Mouse (Mus musculus): Measurements from ENCODE around the gene Ncapg2.

Gene Ncapg2

GRCm38 (mm10) chr12:116442184-116442583 lies 37.0 kb downstream of the Ncapg2 start:
- no peak for DNase-seq (ENCODE audit: low spot score in 2 of 2)

GRCm38 (mm10) chr12:116449536-116449935 lies 44.3 kb downstream of the Ncapg2 start:
- no peak for DNase-seq (ENCODE audit: low spot score in 2 of 2)

GRCm38 (mm10) chr12:116460379-116461065 lies 55.3 kb downstream of the Ncapg2 start:
- no peak for DNase-seq (ENCODE audit: low spot score in 2 of 2)

DNA sequence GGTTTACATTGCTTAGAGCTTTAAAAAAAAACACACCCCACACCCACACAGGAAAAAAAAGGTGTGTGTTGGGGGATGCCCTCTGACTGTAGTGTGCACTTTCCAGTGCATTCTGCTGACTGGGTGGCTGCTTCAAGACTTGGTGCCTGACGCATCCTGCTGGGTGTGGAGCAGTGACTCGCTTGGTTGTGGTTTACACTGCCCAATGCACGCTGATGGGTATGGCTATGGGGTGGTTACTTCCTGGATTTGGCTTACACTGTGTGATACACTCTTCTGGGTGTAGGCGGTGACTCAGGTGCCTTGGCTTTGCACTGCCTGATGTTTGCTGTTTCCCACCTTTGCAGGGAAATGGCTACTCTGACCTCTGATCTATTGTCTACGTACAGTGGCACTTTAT lies 61.8 kb downstream of the Ncapg2 start:
- no peak for DNase-seq (ENCODE audit: low spot score in 2 of 2)

DNA sequence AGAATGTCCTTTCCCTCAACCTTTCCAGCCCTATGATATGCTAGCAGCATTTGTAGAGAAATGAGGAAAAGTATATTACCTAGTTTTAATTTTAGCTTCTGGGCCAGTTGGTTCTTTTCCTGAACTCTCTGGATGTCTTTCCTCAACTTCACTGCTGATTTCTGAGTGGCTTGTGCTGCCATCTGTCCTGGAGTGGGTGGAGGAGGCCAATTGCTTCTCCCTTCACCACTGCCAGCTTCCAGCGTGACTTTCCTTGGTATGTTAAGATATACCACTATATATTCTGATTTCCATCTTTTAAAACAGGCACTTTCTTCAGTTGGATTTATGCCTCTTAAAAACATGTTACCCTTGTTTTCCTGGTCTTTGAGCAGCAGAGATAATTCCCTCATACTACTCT lies 63.1 kb downstream of the Ncapg2 start:
- DNase-seq (ENCODE audit: low spot score in 2 of 2) = no peak

GRCm38 (mm10) chr12:116469096-116469495 lies 63.9 kb downstream of the Ncapg2 start:
- no peak for DNase-seq (ENCODE audit: low spot score in 2 of 2)

DNA sequence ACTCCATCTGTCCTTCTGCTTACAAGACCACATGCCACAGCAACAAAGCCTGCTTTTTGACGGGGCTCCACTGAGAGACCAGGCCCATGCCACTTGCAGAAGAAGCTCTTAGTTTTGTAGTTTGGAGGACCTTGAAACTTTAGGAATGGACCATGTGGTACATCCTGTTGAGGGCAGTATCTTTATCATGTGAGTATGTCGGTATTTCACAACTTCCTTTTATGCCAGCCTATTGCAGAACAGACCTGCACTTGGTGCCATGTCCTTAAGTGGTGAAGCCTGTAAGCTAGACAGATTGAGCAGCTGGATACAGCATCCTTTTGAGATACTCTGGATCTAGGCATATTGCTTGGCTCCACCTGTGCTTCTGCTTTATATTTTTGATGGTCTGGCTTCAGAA lies 68.1 kb downstream of the Ncapg2 start:
- no peak for DNase-seq (ENCODE audit: low spot score in 2 of 2)

GRCm38 (mm10) chr12:116473761-116474160 lies 68.6 kb downstream of the Ncapg2 start:
- DNase-seq (ENCODE audit: low spot score in 2 of 2) = no peak

DNA sequence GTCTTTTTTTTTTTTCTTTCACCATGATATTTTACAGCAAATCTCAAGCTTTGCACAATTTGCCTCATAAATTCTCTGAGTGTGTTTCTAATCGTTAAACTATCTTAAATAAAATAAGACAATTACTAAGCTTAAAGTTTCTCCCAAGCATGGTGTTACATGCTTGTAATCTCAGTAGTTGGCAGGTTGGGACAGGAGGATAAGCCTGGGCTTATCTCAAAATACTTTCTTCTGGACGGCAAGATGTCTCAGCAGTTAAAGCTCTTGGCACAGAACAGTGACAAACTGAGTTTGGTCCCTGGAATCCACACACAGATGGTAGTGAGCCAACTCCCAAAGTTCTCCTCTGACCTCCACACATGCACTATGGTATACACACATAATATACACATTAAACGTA lies 69.5 kb downstream of the Ncapg2 start:
- DNase-seq (ENCODE audit: low spot score in 2 of 2) = no peak

DNA sequence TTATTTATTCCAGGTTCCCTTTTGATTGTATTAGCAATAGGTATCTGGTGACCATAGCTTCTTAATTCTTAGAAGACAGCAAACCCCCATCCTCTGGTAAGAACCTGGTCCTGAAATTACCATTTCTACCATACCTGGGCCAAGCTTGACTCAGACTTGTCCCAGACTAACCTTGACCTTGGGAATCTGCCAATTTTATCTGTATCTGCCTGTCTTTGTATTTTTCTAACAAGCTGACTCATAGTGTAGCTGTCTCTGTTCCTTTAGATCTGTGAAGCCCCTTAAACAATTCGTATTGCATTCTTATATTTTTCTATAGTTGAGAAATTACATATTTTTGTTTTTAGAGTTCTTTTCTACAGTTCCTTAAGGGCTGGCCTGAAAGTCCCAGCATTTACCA lies 73.6 kb downstream of the Ncapg2 start:
- no peak for DNase-seq (ENCODE audit: low spot score in 2 of 2)

- DNase-seq (ENCODE audit: low spot score in 2 of 2) = no peak
Observed at GRCm38 (mm10) chr12:116481921-116482320, 76.7 kb downstream of the Ncapg2 start.

- no peak for DNase-seq (ENCODE audit: low spot score in 2 of 2)
Observed at GRCm38 (mm10) chr12:116483581-116483980, 78.4 kb downstream of the Ncapg2 start.

GRCm38 (mm10) chr12:116484991-116485390 lies 79.8 kb downstream of the Ncapg2 start:
- DNase-seq (ENCODE audit: low spot score in 2 of 2) = no peak

GRCm38 (mm10) chr12:116485591-116486403 lies 80.6 kb downstream of the Ncapg2 start, which contains the start of gene Ptprn2:
TSS of gene Ptprn2 (plus strand) at chr12:116485720.
- peak; percentile 49 to 59 for DNase-seq (ENCODE audit: low spot score in 2 of 2)

DNA sequence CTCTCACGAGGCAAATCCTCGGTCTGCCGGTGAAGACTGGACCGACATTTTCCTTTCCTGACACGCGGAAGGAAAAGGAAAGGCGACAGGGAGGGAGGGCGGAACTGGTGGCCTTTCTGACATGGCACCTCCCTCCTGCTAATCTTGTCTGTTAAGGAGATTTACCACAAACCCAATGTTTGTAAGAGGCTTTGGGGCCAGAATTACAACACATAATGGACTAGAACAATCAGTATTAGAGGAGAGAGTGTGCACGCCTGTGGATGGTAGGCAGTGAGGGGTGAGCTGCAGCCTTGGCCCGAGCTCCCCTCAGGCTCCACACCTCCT lies 81.2 kb downstream of the Ncapg2 start:
- no peak for DNase-seq (ENCODE audit: low spot score in 2 of 2)

DNA sequence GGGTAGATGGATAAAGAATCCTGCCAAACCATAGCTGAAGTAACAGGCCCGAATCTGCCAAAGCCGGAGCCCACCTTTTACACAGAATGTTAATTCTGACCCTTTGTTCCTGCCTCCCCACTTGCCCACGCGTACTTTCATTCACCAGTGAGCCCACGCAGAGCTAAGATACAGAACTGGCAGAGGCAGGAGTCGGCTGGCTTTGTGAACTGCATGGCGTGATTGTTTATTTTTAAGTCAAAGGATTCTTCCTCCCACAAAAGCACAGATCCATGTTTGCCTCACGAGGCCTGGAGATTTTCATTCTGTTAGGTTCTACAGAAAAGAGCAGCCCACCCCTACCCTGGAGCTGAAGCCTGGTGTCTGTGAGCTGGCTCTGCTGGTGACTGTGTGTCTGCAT lies 83.6 kb downstream of the Ncapg2 start:
- peak in 1 of 2 experiments; percentile 36 for DNase-seq (ENCODE audit: low spot score in 2 of 2)

DNA sequence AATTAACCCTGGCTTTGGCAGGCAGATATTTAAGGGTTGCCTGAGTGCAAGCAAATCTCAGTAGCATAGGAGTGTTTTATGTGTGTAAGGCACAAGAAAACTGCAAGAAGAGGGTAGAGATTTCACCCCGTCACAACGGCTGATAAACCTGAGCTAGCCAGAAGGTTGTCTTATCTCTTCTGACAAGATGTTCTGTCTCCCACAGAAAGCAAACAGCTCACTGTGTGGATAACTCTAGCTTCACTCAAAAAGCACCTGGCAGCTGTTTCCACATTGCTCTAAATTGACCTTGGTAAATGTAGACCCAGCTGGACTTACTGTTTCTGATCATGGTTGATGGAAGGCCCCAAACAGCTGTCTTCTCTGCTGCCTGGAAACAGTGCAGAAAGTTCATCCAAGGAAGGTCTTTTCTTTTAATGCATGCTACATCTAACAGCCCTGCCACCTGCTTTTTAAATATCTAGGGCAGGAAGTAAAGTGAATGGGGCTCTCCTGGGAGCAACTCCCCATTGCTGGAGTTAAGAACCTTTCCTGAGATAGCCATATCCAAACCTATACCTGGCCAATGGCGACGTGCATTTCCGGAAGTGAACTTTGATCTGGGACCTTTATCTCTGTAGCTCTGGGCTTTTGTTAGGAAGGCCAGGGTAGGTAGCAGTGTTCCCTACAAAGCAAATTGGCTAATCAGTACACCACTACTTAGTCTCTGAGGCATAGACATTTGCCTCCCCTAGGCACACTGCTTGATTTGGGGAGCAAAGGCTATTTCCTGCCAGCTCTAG lies 85.6 kb downstream of the Ncapg2 start:
- no peak for DNase-seq (ENCODE audit: low spot score in 2 of 2)

DNA sequence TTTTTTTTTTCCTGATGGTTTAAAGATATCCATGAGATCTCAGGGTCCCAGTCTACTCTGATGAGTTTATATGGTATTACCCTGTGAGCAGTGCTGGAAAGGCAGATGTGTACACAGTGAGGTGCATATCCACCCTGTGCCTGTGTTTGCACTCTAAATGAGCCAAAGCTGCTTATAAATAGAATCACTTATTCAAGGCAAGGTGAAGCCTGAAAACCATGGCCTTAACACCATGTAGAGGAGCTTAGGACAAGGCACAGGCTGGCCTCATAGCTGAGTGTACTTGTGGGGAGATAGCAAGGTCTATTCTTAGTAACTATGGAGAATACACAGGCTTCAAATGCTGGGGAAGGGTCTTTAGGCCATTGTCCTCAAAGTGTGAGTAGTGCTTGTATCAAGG lies 93.5 kb downstream of the Ncapg2 start:
- DNase-seq (ENCODE audit: low spot score in 2 of 2) = no peak

DNA sequence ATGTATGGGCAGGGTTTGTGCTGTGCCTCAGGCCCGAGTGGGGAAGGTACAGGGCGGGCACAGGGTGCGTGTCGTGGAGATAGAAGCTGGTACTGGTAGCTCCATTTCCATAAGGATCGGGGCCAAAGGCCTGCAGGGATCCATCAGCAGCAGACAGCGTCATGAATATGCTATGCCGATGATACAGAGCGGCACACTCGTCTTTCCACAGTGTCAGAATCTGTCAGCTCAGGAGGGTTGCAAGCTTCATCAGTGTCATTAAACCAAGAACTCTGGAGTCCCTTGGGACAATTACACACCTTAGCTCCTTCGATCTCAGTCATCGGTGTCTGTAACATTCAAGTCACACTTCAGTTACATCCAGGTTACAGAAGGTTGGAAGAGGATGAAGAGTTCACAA lies 95.5 kb downstream of the Ncapg2 start:
- no peak for DNase-seq (ENCODE audit: low spot score in 2 of 2)

DNA sequence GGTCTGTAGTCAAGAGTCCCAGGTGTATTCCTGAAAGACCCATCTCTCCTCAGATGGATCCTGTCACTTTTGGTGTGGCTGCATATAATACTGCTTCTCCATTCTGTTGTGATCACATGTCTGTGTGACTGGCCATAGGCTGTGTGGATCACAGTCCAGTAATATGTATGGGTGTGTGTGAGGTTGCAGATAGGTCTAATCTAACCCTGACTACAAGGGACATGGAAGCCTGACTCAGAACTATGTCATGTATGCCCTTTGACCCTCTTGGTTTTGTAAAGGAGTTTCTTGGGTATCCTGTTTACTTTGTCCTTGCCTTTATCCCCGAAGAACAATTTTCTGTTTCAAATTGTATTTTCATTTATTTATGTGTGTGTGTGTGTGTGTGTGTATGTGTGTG lies 107.3 kb downstream of the Ncapg2 start:
- DNase-seq (ENCODE audit: low spot score in 2 of 2) = no peak
